Mouse (Mus musculus) testis, postnatal 10 days (tissue): ENCODE measurements around the gene Mpo.

Source experiments
- DNase-seq: peaks from one replicate; pipeline ENCODE4 v3.0.0; 2021; ENCODE audit warnings: low spot score

Mpo gene

GRCm38 (mm10) chr11:87805448-87805847 is 12.1 kb downstream of the Mpo start:
- no peak for DNase-seq

GRCm38 (mm10) chr11:87807433-87807832 is 14.1 kb downstream of the Mpo start:
- DNase-seq: no peak

- no peak for DNase-seq
Observed at GRCm38 (mm10) chr11:87808236-87808635, 14.9 kb downstream of the Mpo start.

- DNase-seq: no peak
Observed at GRCm38 (mm10) chr11:87811396-87811795, 18.0 kb downstream of the Mpo start.

GRCm38 (mm10) chr11:87814831-87815230 is 21.4 kb downstream of the Mpo start:
- DNase-seq: no peak

- peak; percentile 64 for DNase-seq
Observed at GRCm38 (mm10) chr11:87816707-87817442, 23.5 kb downstream of the Mpo start.

- DNase-seq: no peak
Observed at GRCm38 (mm10) chr11:87817443-87817773, 24.0 kb downstream of the Mpo start.

GRCm38 (mm10) chr11:87821502-87821901 is 28.1 kb downstream of the Mpo start:
- DNase-seq: no peak

- DNase-seq: no peak
Observed at GRCm38 (mm10) chr11:87828239-87828900, 35.0 kb downstream of the Mpo start, which contains the start of gene Lpo. Gene Lpo (minus strand): TSS chr11:87828289.

- DNase-seq: no peak
Observed at GRCm38 (mm10) chr11:87840676-87841075, 47.3 kb downstream of the Mpo start.

- no peak for DNase-seq
Observed at GRCm38 (mm10) chr11:87841436-87841835, 48.1 kb downstream of the Mpo start.

- DNase-seq: no peak
Observed at GRCm38 (mm10) chr11:87846968-87847600, 53.7 kb downstream of the Mpo start.

GRCm38 (mm10) chr11:87847884-87848283 is 54.5 kb downstream of the Mpo start:
- no peak for DNase-seq

- peak; percentile 94 for DNase-seq
Observed at GRCm38 (mm10) chr11:87852690-87853596, 59.6 kb downstream of the Mpo start, which contains the start of gene Mks1. Gene Mks1 (plus strand): TSS chr11:87853215.

- no peak for DNase-seq
Observed at GRCm38 (mm10) chr11:87853597-87853954, 60.2 kb downstream of the Mpo start.
